Mouse (Mus musculus): ENCODE results near the gene Fscb. TPM values are rescaled to one million over a fixed set of nuclear protein-coding genes. Genes with fewer than 3 reads are reported as not detected.

The Fscb gene
- polyA plus RNA-seq (2014; fragmentation: Nextera tagmentation; extraction: Ambion mirVana): not detected in 2 replicates

- DNase-seq (ENCODE audit: low spot score): no peak
- no peak within 1 kb of the TSS for H3K4me2 ChIP-seq (replicated peaks)
- H3K9me3 ChIP-seq (ENCODE audit: control insufficient read depth, low read length): no peaks in the 10 kb centered on the region
- H3K4me3 ChIP-seq (replicated peaks; ENCODE audit: low read length): no peak within 1 kb of the TSS
- ATAC-seq (ENCODE audit: low FRiP score): no peak
- no peak within 1 kb of the TSS for H3K27ac ChIP-seq
- H3K36me3 ChIP-seq (replicated peaks; ENCODE audit: control insufficient read depth, insufficient read depth): no peaks in the 10 kb centered on the region
- no peaks in the 10 kb centered on the region for H3K4me1 ChIP-seq (replicated peaks; ENCODE audit: control insufficient read depth, insufficient read depth, low read length)
- no peak within 1 kb of the TSS for H3K9ac ChIP-seq
- H3K27me3 ChIP-seq (ENCODE audit: control insufficient read depth, insufficient read depth, low read length): no peaks in the 10 kb centered on the region
- WGBS: 91% methylated on average over 1 of the region's 1 CpGs
These were observed at the start of gene Fscb for GRCm38 (mm10) chr12:64474590-64474989. Gene Fscb (minus strand): TSS chr12:64474690.

DNA sequence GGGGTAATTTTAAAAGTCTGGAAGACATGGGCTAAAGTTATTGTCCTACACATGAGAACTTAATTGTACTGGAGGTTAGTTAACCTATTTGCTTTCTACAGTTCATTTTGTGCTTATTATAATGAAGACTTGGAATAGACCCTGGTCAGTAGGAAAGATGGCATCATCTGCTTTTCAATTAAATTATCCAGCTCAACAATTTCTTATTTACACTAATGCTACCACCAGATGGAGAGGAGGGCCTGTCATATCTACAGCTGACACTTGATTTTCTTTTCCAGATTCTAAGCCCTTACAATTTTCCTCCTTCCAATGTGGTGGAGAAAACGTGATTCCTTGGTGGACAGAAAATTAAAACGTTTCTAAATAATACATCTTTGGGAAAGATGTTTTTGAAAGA, 42.3 kb upstream of the Fscb start:
- no peak overlapping the region for H3K9ac ChIP-seq
- no peak overlapping the region for H3K4me3 ChIP-seq (replicated peaks; ENCODE audit: low read length)
- H3K27ac ChIP-seq: no peak overlapping the region
- H3K9me3 ChIP-seq (ENCODE audit: control insufficient read depth, low read length): no peaks in the 10 kb centered on the region
- no peaks in the 10 kb centered on the region for H3K27me3 ChIP-seq (ENCODE audit: control insufficient read depth, insufficient read depth, low read length)
- no peak for ATAC-seq (ENCODE audit: low FRiP score)
- H3K36me3 ChIP-seq (replicated peaks; ENCODE audit: control insufficient read depth, insufficient read depth): no peaks in the 10 kb centered on the region
- WGBS: 64% methylated on average over 2 of the region's 2 CpGs
- no peak overlapping the region for H3K4me2 ChIP-seq (replicated peaks)
- H3K4me1 ChIP-seq (replicated peaks; ENCODE audit: control insufficient read depth, insufficient read depth, low read length): no peaks in the 10 kb centered on the region
- no peak for DNase-seq (ENCODE audit: low spot score)

DNA sequence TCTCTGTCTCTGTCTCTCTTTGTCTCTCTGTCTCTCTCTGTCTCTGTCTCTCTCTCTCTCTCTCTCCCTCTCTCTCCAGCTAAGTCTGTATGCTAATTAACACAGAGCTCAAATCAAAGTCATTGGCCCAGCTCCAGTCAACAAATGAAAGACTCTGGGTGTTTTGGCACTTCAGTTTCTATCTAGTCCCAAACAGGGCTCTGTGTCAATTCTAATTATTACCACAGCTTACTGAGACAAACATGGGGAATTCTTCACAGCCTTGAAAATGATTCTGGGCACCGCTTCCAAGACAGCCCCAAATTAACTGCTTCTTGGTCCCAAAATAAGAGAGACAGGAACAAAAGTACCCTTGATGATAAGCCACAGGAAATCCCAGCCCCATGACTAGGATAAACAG, 38.9 kb upstream of the Fscb start:
- no peaks in the 10 kb centered on the region for H3K36me3 ChIP-seq (replicated peaks; ENCODE audit: control insufficient read depth, insufficient read depth)
- 78% methylated on average over 1 of the region's 1 CpGs for WGBS
- H3K4me1 ChIP-seq (replicated peaks; ENCODE audit: control insufficient read depth, insufficient read depth, low read length): no peaks in the 10 kb centered on the region
- no peak overlapping the region for H3K27ac ChIP-seq
- no peaks in the 10 kb centered on the region for H3K9me3 ChIP-seq (ENCODE audit: control insufficient read depth, low read length)
- DNase-seq (ENCODE audit: low spot score): no peak
- no peak overlapping the region for H3K4me3 ChIP-seq (replicated peaks; ENCODE audit: low read length)
- H3K4me2 ChIP-seq (replicated peaks): no peak overlapping the region
- no peak overlapping the region for H3K9ac ChIP-seq
- ATAC-seq (ENCODE audit: low FRiP score): no peak
- no peaks in the 10 kb centered on the region for H3K27me3 ChIP-seq (ENCODE audit: control insufficient read depth, insufficient read depth, low read length)

- 85% methylated on average over 5 of the region's 5 CpGs for WGBS
- H3K4me1 ChIP-seq (replicated peaks; ENCODE audit: control insufficient read depth, insufficient read depth, low read length): no peaks in the 10 kb centered on the region
- H3K36me3 ChIP-seq (replicated peaks; ENCODE audit: control insufficient read depth, insufficient read depth): no peaks in the 10 kb centered on the region
- ATAC-seq (ENCODE audit: low FRiP score) (no peak), DNase-seq (ENCODE audit: low spot score) (no peak)
- H3K27ac ChIP-seq: no peak overlapping the region
- no peak overlapping the region for H3K9ac ChIP-seq
- H3K4me2 ChIP-seq (replicated peaks): no peak overlapping the region
- no peaks in the 10 kb centered on the region for H3K27me3 ChIP-seq (ENCODE audit: control insufficient read depth, insufficient read depth, low read length)
- H3K9me3 ChIP-seq (ENCODE audit: control insufficient read depth, low read length): no peaks in the 10 kb centered on the region
- no peak overlapping the region for H3K4me3 ChIP-seq (replicated peaks; ENCODE audit: low read length)
These were observed 23.2 kb upstream of the Fscb start for GRCm38 (mm10) chr12:64497706-64498105.

- Histone ChIP-seq H3K9ac (no peak overlapping the region), H3K4me2 (replicated peaks) (no peak overlapping the region), H3K27ac (no peak overlapping the region), H3K4me1 (replicated peaks; ENCODE audit: control insufficient read depth, insufficient read depth, low read length) (no peaks in the 10 kb centered on the region), H3K36me3 (replicated peaks; ENCODE audit: control insufficient read depth, insufficient read depth) (no peaks in the 10 kb centered on the region), H3K27me3 (ENCODE audit: control insufficient read depth, insufficient read depth, low read length) (no peaks in the 10 kb centered on the region), H3K4me3 (replicated peaks; ENCODE audit: low read length) (no peak overlapping the region), H3K9me3 (ENCODE audit: control insufficient read depth, low read length) (no peaks in the 10 kb centered on the region)
- 76% methylated on average over 1 of the region's 1 CpGs for WGBS
- no peak for ATAC-seq (ENCODE audit: low FRiP score)
- DNase-seq (ENCODE audit: low spot score): no peak
These were observed 875 bp downstream of the Fscb start for GRCm38 (mm10) chr12:64473615-64474014.

DNA sequence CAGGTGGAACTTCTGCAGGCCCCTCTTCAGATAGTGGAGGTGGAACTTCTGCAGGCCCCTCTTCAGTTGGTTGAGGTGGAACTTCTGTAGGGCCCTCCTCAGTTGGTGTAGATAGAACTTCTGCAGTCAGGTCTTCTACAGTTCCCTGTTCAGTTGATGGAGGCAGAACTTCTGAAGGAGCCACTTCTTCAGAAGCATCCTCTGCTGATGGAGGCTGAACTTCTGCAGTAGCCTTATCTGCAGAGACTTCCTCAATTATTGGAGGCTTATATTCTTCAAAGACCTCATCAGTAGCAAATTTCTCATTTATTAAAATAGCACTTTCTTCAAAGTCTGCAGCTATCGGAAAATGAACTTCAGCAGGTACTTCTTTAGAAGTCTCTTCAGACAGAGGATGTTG, 1.4 kb downstream of the Fscb start:
- Histone ChIP-seq H3K9me3 (ENCODE audit: control insufficient read depth, low read length) (no peaks in the 10 kb centered on the region), H3K36me3 (replicated peaks; ENCODE audit: control insufficient read depth, insufficient read depth) (no peaks in the 10 kb centered on the region), H3K27me3 (ENCODE audit: control insufficient read depth, insufficient read depth, low read length) (no peaks in the 10 kb centered on the region), H3K4me2 (replicated peaks) (no peak overlapping the region), H3K27ac (no peak overlapping the region), H3K4me3 (replicated peaks; ENCODE audit: low read length) (no peak overlapping the region), H3K9ac (no peak overlapping the region), H3K4me1 (replicated peaks; ENCODE audit: control insufficient read depth, insufficient read depth, low read length) (no peaks in the 10 kb centered on the region)
- ATAC-seq (ENCODE audit: low FRiP score): no peak
- WGBS: 100% methylated on average over 1 of the region's 1 CpGs
- no peak for DNase-seq (ENCODE audit: low spot score)

DNA sequence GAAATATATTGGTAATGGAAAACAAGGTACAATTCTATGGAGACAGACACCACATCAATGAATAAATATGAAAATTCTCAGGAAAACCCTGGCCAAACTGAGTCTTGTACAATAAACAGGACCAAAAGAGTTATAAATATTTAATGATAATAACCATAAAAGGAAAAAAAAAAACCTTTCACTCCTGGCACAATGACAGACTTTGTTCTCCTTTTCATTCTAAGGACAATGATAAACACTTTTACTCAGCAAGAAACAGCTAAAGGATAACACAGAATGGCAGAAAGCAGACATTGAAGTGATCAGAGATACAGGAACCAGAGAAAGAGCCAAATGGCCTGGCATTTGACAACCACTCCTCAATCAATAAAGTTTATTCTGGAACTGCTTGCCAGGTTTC, 19.3 kb downstream of the Fscb start:
- Histone ChIP-seq H3K9me3 (ENCODE audit: control insufficient read depth, low read length) (no peaks in the 10 kb centered on the region), H3K36me3 (replicated peaks; ENCODE audit: control insufficient read depth, insufficient read depth) (no peaks in the 10 kb centered on the region), H3K27ac (no peak overlapping the region), H3K27me3 (ENCODE audit: control insufficient read depth, insufficient read depth, low read length) (no peaks in the 10 kb centered on the region), H3K9ac (no peak overlapping the region), H3K4me3 (replicated peaks; ENCODE audit: low read length) (no peak overlapping the region), H3K4me1 (replicated peaks; ENCODE audit: control insufficient read depth, insufficient read depth, low read length) (no peaks in the 10 kb centered on the region), H3K4me2 (replicated peaks) (no peak overlapping the region)
- DNase-seq (ENCODE audit: low spot score) (no peak), ATAC-seq (ENCODE audit: low FRiP score) (no peak)

DNA sequence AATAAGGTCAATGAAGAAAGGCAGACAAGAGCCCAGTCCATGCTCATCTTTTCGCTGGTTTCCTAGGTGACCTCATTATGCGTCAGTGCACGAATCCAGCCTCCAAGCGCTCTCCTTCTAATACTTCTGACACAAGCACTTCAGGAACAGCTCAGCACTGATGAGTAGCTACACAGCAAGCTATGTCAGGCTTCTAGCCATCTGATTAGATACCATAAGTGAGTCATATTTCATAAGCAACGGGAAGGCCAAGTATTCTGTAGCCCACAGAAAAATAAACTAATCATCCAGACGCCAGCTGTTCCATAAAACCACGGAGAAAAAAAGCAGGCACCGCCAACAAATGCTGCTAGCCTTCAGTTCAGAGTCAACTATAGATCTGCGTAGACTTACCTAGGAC, 24.6 kb downstream of the Fscb start:
- ATAC-seq (ENCODE audit: low FRiP score) (peak; percentile 27; the same call in 1 of the 2 replicates), DNase-seq (ENCODE audit: low spot score) (no peak)
- no peaks in the 10 kb centered on the region for H3K4me1 ChIP-seq (replicated peaks; ENCODE audit: control insufficient read depth, insufficient read depth, low read length)
- H3K9me3 ChIP-seq (ENCODE audit: control insufficient read depth, low read length): no peaks in the 10 kb centered on the region
- H3K27me3 ChIP-seq (ENCODE audit: control insufficient read depth, insufficient read depth, low read length): no peaks in the 10 kb centered on the region
- no peak overlapping the region for H3K27ac ChIP-seq
- H3K36me3 ChIP-seq (replicated peaks; ENCODE audit: control insufficient read depth, insufficient read depth): no peaks in the 10 kb centered on the region
- 64% methylated on average over 9 of the region's 9 CpGs for WGBS
- no peak overlapping the region for H3K4me3 ChIP-seq (replicated peaks; ENCODE audit: low read length)
- no peak overlapping the region for H3K9ac ChIP-seq
- no peak overlapping the region for H3K4me2 ChIP-seq (replicated peaks)

DNA sequence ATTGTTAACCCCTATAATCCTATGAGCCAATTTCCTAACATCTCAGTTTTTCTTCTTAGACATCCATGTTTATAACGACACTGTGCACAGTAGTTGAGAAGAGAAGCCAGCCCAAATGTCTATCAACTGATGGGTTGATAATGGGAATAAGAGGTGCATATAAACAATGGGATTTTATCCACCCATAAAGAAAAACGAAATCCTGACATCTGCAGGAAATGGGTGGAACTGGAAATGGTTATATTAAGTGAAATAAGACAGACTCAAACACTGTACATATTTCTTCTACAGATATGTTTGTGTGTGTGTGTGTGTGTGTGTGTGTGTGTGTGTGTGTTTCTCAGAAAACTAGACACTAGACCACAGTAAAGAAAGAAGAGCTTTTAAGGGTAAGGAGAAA, 37.8 kb downstream of the Fscb start:
- H3K27me3 ChIP-seq (ENCODE audit: control insufficient read depth, insufficient read depth, low read length): no peaks in the 10 kb centered on the region
- 51% methylated on average over 2 of the region's 2 CpGs for WGBS
- H3K4me2 ChIP-seq (replicated peaks): no peak overlapping the region
- no peak overlapping the region for H3K4me3 ChIP-seq (replicated peaks; ENCODE audit: low read length)
- DNase-seq (ENCODE audit: low spot score) (peak; percentile 52), ATAC-seq (ENCODE audit: low FRiP score) (no peak)
- H3K36me3 ChIP-seq (replicated peaks; ENCODE audit: control insufficient read depth, insufficient read depth): no peaks in the 10 kb centered on the region
- H3K4me1 ChIP-seq (replicated peaks; ENCODE audit: control insufficient read depth, insufficient read depth, low read length): no peaks in the 10 kb centered on the region
- H3K27ac ChIP-seq: no peak overlapping the region
- H3K9ac ChIP-seq: no peak overlapping the region
- H3K9me3 ChIP-seq (ENCODE audit: control insufficient read depth, low read length): no peaks in the 10 kb centered on the region

Measured in hindbrain, embryonic 14.5 days (tissue).